Mouse (Mus musculus) neural tube, embryonic 11.5 days (tissue): Measurements from ENCODE around the gene Tcf23. TPM values are rescaled to one million over a fixed set of nuclear protein-coding genes. Genes with fewer than 3 reads are reported as not detected.

Experiments
- ATAC-seq: fragments of 200-750 bp; cut with Nextera tagmentation; 2 replicates; pipeline ENCODE4 v1.8.0; 2017; ENCODE audit warnings: moderate number of reproducible peaks, mild to moderate bottlenecking, moderate TSS enrichment, moderate library complexity; ENCODE audit not compliant: insufficient read depth, low FRiP score, low TSS enrichment
- DNase-seq: peaks from one replicate; pipeline ENCODE4 v3.0.0-alpha.2; 2015; ENCODE audit warnings: low spot score
- H3K27ac ChIP-seq: fragments of 300-500 bp; sonication (generic); 2 replicates; pipeline ENCODE4 v1.5.1; 2014; ENCODE audit warnings: low read depth, mild to moderate bottlenecking, low read length
- H3K27me3 ChIP-seq: fragments of 300-500 bp; sonication (generic); 2 replicates; pipeline ENCODE4 v1.6.1; 2014; ENCODE audit warnings: mild to moderate bottlenecking, low read length, mixed read lengths; ENCODE audit not compliant: control insufficient read depth, insufficient read depth
- H3K36me3 ChIP-seq: fragments of 300-500 bp; sonication (generic); 2 replicates; pipeline ENCODE4 v1.6.1; 2014; ENCODE audit warnings: mild to moderate bottlenecking, low read length, moderate library complexity, mixed read lengths; ENCODE audit not compliant: control insufficient read depth, insufficient read depth
- H3K4me1 ChIP-seq: fragments of 300-500 bp; sonication (generic); 2 replicates; pipeline ENCODE4 v1.6.1; 2014; ENCODE audit warnings: low read length, mixed read lengths; ENCODE audit not compliant: control insufficient read depth, insufficient read depth
- H3K4me2 ChIP-seq: fragments of 300-500 bp; sonication (generic); 2 replicates; pipeline ENCODE4 v1.6.1; 2014; ENCODE audit warnings: low read depth, mild to moderate bottlenecking, moderate library complexity
- H3K4me3 ChIP-seq: fragments of 300-500 bp; sonication (generic); 2 replicates; pipeline ENCODE4 v1.5.1; 2014; ENCODE audit warnings: low read depth, low read length
- H3K9ac ChIP-seq: fragments of 300-500 bp; sonication (generic); 2 replicates; pipeline ENCODE4 v1.6.1; 2014; ENCODE audit warnings: mild to moderate bottlenecking, low read length
- H3K9me3 ChIP-seq: fragments of 300-500 bp; sonication (generic); 2 replicates; pipeline ENCODE4 v1.6.1; 2016; ENCODE audit warnings: low read length; ENCODE audit not compliant: control insufficient read depth
- WGBS: fragments of 180-500 bp; shearing (Covaris S2); extraction: QIAGEN DNeasy Blood & Tissue Kit; methylation state at CpG from one replicate; pipeline ENCODE4 v1.1.7; 2014; 5-methylcytosine and 5-hydroxymethylcytosine counted together
- polyA plus RNA-seq: library from polyadenylated mRNA; unstranded; fragments of >200 nt; fragmentation: Nextera tagmentation; extraction: Ambion mirVana; gene quantifications from 2 replicates; pipeline ENCODE4 v1.2.1, GENCODE M21; 2014

The Tcf23 gene
- polyA plus RNA-seq, 1 experiment from 2014 or later: not detected

DNA sequence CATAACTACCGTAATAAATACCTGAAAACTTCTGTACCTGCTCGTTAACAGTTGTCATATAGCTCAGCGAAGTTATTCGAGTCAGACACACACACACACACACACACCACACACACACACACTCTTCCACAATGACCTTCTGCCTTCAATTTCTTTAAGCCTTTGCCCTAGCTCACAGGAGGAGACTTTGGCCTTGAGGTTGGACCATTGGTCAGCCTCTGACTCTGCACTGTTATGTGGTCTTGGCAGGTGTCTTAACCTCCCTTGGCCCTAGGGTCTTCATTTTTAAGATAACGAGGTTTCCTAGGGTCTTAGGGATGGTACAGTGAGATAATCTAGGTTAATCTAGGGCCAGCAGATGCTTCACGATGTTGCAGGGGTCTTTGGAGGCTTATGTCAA lies 24.1 kb upstream of the Tcf23 start:
- no peaks in the 10 kb centered on the region for H3K36me3 ChIP-seq
- WGBS: 89% methylated on average over 6 of the region's 6 CpGs

DNA sequence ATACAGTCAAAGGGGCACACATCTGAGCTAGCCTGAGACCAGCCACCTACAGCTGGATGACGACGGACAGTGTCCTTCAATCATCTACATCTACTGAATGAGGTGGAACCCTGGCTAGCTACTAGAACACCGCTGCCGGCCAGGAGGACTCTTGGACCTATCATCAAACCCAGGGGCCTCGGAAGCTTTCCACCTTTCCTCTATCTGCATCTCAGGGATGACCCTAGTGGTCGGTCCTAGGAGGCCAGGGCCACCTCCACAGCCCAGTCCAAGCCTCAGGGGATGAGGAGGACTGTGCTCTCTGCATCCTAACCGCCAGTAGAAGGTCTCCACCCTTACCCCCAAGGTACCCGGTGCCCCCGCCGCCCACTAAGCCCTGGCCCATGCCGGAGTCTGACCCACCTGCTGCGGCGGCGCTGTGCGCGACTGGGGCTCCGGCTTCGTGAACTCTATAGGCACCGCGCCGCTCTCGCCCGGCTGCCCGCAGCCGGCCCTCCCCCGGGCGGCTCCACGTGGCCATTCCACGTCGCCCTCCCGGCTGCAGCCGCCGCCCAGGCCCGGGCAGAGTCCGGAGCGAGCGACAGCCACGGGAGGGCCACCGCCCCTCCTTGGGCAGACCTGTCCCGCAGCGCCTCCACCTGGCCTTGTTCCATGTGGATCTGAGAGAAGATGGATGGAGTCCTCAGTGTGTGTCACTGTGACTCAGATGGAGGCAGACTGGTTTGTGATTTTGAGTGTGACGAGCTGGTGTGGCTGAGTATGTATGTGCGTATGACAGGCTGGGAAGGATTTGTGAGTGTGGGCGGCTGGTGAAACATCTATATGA lies 23.3 kb upstream of the Tcf23 start, which contains the start of gene Cgref1:
Gene Cgref1, minus strand, starts transcription at position 636 of the 826 bp plus-strand sequence.
- DNase-seq: peak; percentile 68
- peak within 1 kb of the TSS; percentile 75 for H3K9ac ChIP-seq
- ATAC-seq: 0 out of 2 replicates have a peak, but pooled peaks have one; percentile 36
- 5% methylated on average over 44 of the region's 44 CpGs for whole genome bisulfite sequencing
- no peaks in the 10 kb centered on the region for H3K9me3 ChIP-seq
- H3K4me3 ChIP-seq: peak within 1 kb of the TSS; percentile 45
- H3K4me2 ChIP-seq: peak within 1 kb of the TSS; percentile 87
- H3K36me3 ChIP-seq: no peaks in the 10 kb centered on the region
- no peaks in the 10 kb centered on the region for H3K4me1 ChIP-seq
- H3K27ac ChIP-seq: no peak within 1 kb of the TSS
- no peaks in the 10 kb centered on the region for H3K27me3 ChIP-seq

More for the DNA sequence above, 24.1 kb upstream of the Tcf23 start:
- ATAC-seq (no peak), DNase-seq (no peak)
- H3K4me1 ChIP-seq: no peaks in the 10 kb centered on the region
- H3K9ac ChIP-seq: no peak overlapping the region
- no peaks in the 10 kb centered on the region for H3K9me3 ChIP-seq
- H3K4me3 ChIP-seq: no peak overlapping the region
- no peak overlapping the region for H3K27ac ChIP-seq
- H3K27me3 ChIP-seq: no peaks in the 10 kb centered on the region
- H3K4me2 ChIP-seq: no peak overlapping the region

DNA sequence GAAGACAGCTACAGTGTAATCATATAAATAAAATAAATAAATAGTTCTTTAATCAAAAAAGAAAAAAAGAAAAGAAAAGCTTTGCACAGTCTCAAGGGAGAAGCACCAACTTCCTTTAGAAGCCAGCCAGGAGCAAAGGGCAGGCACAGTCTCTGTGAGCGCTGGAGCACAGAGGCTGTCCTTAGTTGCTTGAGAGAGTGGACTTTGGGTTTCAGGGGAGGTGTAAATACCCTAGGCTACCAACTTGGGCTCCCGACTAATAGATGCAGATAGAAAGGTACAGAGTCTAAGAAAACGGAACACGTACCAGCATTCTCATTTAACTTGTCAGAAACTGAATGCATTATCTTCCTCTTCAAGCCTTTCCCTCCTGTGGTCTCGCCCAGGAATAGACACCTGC lies 19.8 kb upstream of the Tcf23 start:
- H3K4me3 ChIP-seq: no peak overlapping the region
- no peak overlapping the region for H3K9ac ChIP-seq
- no peak overlapping the region for H3K27ac ChIP-seq
- no peak for ATAC-seq
- WGBS: 80% methylated on average over 5 of the region's 5 CpGs
- H3K36me3 ChIP-seq: peaks cover 2% of the 10 kb centered on the region; the same call in 1 of the 2 replicates
- H3K4me1 ChIP-seq: peaks cover 3% of the 10 kb centered on the region
- H3K27me3 ChIP-seq: no peaks in the 10 kb centered on the region
- H3K9me3 ChIP-seq: no peaks in the 10 kb centered on the region
- no peak overlapping the region for H3K4me2 ChIP-seq
- DNase-seq: no peak

DNA sequence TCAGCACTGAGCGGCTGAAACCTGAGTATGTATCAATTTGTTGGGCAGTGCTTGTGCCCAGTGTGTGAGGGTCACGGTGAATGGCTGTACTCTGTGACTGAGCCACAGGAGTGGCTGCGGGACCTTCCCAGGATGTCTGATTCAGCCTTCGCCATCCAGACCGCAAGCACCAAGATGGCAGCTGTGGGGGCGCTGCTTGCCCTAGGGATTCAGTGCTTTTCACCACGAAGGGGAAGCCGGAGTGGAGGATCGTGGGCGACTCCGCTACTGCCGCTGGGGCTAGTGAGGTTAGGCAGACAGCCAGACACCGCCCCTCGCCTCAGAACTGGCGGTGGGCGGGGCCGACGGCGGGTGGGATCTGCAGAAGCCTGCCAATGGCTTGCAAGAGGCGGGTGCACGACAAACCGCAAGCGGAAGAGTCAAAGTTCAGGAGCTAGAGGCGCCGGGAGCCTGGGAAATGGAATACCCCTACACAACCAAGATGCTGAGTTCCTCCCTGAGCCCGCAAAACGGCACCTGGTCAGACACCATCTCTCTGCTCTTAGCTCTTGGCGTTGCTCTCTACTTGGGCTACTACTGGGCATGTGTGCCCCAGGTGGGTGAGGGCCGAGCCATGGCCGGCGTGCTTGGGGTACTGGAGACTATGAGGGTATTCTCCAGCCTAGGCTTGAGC lies 18.7 kb upstream of the Tcf23 start:
- Histone ChIP-seq H3K9ac (peak overlapping the region; percentile 65), H3K4me1 (peaks cover 3% of the 10 kb centered on the region), H3K4me2 (peak overlapping the region; percentile 68), H3K4me3 (peak overlapping the region; percentile 54), H3K27me3 (no peaks in the 10 kb centered on the region), H3K9me3 (no peaks in the 10 kb centered on the region), H3K27ac (peak overlapping the region; percentile 27; the same call in 1 of the 2 replicates), H3K36me3 (peaks cover 5% of the 10 kb centered on the region)
- WGBS: under 1% methylated on average over 31 of the region's 31 CpGs
- DNase-seq (peak; percentile 94), ATAC-seq (peak; percentile 88)

DNA sequence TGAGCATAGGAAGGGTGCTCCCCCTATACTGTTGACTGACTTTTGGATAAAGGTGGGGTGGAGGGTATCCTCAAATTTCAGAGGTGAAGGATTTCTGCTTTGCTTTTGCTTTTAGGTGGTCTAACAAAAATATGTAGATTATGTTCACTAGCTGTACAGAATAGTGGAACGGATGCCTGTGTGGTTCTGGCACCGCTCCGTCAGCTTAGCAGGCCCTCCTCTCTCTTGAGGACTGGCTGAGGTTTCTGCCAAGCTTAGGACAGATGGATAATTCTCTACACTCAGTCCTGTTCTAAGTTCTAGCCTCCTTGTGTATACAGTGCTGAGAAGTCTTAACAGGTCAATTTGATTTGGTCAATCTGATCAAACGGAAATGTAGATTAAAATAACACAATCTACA lies 18.0 kb upstream of the Tcf23 start:
- Histone ChIP-seq H3K36me3 (peaks cover 11% of the 10 kb centered on the region), H3K4me2 (peak overlapping the region; percentile 68), H3K9me3 (no peaks in the 10 kb centered on the region), H3K27me3 (no peaks in the 10 kb centered on the region), H3K9ac (no peak overlapping the region), H3K4me1 (peaks cover 3% of the 10 kb centered on the region), H3K4me3 (peak overlapping the region; percentile 54), H3K27ac (no peak overlapping the region)
- 72% methylated on average over 4 of the region's 4 CpGs for WGBS
- no peak for DNase-seq
- no peak for ATAC-seq

DNA sequence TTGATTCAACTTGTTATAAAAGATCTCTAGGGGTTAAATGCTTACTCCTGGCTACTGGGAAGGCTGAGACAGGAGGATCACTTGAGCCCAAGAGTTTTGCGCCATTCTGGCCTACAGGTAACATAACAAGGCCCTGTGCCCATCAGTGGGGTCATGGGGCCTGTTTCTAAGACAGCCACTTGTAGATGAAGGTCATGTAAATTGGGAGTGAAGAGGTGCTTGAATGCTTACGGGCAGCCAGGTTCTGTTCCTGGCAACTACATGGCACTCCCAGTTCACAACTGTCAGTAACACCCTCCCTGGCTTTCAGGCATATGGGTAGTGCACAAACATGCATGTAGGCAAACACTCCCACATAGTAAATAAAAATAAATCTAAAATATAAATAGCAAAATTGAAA lies 17.5 kb upstream of the Tcf23 start:
- Histone ChIP-seq H3K9me3 (no peaks in the 10 kb centered on the region), H3K36me3 (peaks cover 13% of the 10 kb centered on the region), H3K4me2 (no peak overlapping the region), H3K27ac (no peak overlapping the region), H3K27me3 (no peaks in the 10 kb centered on the region), H3K4me3 (no peak overlapping the region), H3K9ac (no peak overlapping the region), H3K4me1 (peaks cover 3% of the 10 kb centered on the region)
- ATAC-seq: no peak
- 87% methylated on average over 2 of the region's 2 CpGs for WGBS
- DNase-seq: no peak

DNA sequence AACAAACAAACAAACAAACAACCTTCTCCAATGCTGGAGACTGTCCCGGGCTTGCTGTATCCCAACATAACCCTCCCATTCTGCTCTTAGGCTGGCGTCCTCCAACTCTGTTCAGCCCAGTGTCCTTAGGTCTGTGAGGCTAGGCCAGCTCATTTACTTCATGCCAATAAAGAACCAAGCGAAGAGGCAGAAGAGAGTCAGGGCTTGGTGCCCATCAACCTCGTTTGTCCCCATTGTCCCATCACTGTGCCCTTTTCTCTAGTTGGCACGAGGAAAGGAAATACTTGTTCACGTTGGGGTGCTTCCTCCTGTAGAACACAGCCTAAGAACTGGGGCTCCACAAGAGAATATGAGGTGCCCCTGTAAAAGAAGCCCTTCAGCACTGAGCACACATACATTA lies 16.8 kb upstream of the Tcf23 start:
- Histone ChIP-seq H3K27me3 (no peaks in the 10 kb centered on the region), H3K9ac (no peak overlapping the region), H3K9me3 (no peaks in the 10 kb centered on the region), H3K4me1 (peaks cover 3% of the 10 kb centered on the region), H3K4me2 (no peak overlapping the region), H3K36me3 (peaks cover 14% of the 10 kb centered on the region), H3K4me3 (no peak overlapping the region), H3K27ac (no peak overlapping the region)
- ATAC-seq: no peak
- DNase-seq: no peak
- 92% methylated on average over 6 of the region's 6 CpGs for WGBS

DNA sequence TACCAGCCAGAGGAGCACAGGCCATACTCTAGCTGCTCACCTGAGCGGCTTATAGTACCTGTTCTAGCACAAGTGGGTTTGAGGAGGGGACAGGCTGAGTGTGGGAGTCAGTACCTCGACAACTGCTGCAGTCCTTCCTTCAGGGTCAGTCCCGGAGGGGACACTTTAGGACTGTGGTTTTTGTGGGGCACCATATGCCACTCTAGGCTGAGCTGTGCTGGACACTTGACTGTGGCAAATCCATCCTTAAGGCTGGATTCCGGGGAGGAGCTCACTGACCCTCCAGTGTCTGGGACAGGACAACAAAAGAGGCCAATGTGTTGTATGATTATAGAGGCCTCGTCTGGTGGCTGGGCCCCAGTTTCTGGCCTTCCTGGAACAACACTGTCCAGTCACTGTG lies 15.9 kb upstream of the Tcf23 start:
- H3K9me3 ChIP-seq: no peaks in the 10 kb centered on the region
- no peak overlapping the region for H3K4me3 ChIP-seq
- DNase-seq (no peak), ATAC-seq (no peak)
- H3K36me3 ChIP-seq: peaks cover 15% of the 10 kb centered on the region
- 86% methylated on average over 5 of the region's 5 CpGs for WGBS
- H3K4me2 ChIP-seq: no peak overlapping the region
- peaks cover 3% of the 10 kb centered on the region for H3K4me1 ChIP-seq
- H3K9ac ChIP-seq: no peak overlapping the region
- no peaks in the 10 kb centered on the region for H3K27me3 ChIP-seq
- H3K27ac ChIP-seq: no peak overlapping the region
